Mouse (Mus musculus): ENCODE results near the gene Tlcd1.

Gene Tlcd1

DNA sequence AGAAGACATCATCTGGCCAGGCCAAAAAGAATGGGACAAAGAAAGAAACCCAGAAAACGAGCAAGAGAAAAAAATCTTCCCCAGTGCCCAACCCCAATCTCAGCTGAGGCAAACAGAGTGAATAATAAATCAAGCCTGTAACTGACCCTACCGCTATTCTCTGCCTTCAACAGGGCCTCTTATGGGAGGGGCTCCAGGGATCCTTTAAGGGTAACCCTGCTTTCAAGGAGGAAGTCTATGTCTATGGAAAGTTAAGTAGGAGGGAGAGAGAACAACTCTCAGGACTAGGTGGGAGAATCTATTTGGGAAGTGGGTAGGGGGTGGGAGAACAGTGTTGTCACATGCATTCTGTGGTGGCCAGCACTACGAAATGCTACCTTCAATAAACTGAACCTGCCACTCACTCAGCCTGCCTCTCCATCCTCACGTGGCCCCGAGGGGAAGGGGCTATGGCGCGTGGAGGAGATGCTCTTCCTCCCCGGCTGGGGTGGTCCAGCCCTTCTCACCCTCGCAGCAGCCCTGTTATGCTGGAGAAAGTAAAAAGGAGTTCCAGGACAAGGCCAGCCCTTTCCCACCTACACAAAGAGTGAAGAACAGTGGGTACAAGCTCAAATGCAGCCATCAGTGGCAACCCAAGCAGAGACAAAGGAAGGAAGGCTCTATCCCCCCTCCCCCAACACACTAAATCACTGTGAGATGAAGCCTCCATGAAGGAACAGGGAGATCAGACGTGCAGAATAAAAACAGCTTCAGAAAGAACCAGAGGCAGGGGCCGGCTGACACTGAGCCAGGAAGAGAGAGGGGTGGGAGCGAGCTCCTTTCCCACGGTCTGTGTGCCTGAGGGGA lies 29.1 kb downstream of the Tlcd1 start:
- DNase-seq (ENCODE audit: low spot score), result no peak

GRCm38 (mm10) chr11:78207190-78207589 lies 30.7 kb downstream of the Tlcd1 start:
- DNase-seq (ENCODE audit: low spot score), result no peak

GRCm38 (mm10) chr11:78209886-78210285 lies 33.4 kb downstream of the Tlcd1 start:
- peak; percentile 41 for DNase-seq (ENCODE audit: low spot score)

- peak; percentile 62 for DNase-seq (ENCODE audit: low spot score)
These were observed 34.1 kb downstream of the Tlcd1 start for GRCm38 (mm10) chr11:78210615-78211014.

- no peak for DNase-seq (ENCODE audit: low spot score)
These were observed 35.0 kb downstream of the Tlcd1 start for GRCm38 (mm10) chr11:78211513-78211912.

DNA sequence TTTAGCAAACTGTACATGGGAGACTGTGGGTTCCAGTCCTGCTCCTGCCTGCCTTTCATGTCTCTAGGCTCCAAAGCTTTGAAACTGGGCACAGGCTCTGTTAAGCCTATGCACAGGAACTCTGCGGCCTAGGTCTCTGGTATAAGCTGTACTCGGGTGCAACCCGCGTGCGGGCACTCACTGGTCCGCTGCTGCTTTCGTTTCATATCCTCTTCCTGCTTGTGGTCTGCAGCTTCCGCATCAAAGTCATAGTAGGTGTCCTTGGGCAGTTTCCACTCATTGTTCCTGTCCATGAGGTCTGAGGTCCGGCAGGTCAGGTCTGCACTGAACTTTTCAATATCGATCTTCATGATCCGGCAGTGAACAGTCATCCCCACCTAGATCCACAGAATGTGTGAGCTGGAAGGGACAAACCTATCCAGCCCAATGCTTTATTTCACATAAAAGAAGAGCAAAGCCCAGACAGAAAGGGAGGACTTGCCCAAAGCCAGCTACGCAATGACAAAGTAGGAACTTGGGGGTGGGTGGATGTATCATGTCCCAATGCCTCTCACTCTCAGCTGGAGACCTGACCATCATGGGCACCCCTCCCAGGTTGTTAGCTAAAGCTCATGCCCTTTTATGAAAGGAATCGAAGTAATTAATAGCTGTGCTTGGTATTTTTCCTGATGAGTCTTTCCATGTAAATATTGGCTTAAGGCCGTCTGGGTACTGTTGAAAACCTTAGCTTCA lies 36.7 kb downstream of the Tlcd1 start:
- DNase-seq (ENCODE audit: low spot score), result no peak

GRCm38 (mm10) chr11:78215709-78216317 lies 39.3 kb downstream of the Tlcd1 start:
- DNase-seq (ENCODE audit: low spot score), result no peak

DNA sequence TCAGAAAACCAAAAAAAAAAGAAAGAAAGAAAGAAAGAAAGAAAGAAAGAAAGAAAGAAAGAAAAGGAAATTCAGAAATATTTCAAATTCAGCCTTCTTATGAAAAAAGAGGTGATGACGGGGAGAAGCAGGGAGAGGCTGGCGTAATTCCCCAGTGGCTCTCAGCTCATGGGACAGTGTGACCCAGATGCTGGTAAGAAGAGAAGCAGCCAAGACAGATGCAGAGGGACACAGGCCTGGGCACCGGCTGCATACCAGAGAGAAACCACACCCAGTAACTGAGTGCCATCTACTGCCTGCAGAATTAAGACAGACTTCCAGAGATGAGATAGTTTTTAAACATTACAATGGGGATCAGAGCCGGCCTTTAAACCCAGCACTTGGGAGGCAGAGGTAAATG lies 47.1 kb downstream of the Tlcd1 start:
- DNase-seq (ENCODE audit: low spot score), result no peak
